In genomic region chr1:43472046-43472649, GRCm38 (mm10) we compare ENCODE assay signal across 17 mouse cellular contexts. TPM values are rescaled to one million over a fixed set of nuclear protein-coding genes. Genes with fewer than 3 reads are reported as not detected.
A peak's percentile ranks its signal among the peaks of the same experiment; 100 is the strongest.
DNase-seq lines count a peak whose midpoint lies in the region; ATAC-seq and TF ChIP-seq lines count a peak whose summit lies in the region.
"Had no signal": no experiment of that assay in that cellular context is flagged by ENCODE, and none has a peak within 500 bp of the region (broad histone marks: within the 10 kb centered on the region; RNA-seq: fewer than 3 reads in every experiment).

No protein-coding gene starts in this region.

- H3K4me2 ChIP-seq in lung, postnatal 0 days (replicated peaks; ENCODE audit: low read depth, low read length): no peak overlapping the region
- no peak overlapping the region for H3K4me2 ChIP-seq in stomach, embryonic 16.5 days (ENCODE audit: low read depth, low read length)
- H3K4me2 ChIP-seq: neural tube, embryonic 13.5 days had no signal

- no peaks in the 10 kb centered on the region for H3K9me3 ChIP-seq in lung, postnatal 0 days (ENCODE audit: low read length)
- H3K9me3 ChIP-seq in stomach, embryonic 16.5 days (replicated peaks; ENCODE audit: control insufficient read depth, low read length): no peaks in the 10 kb centered on the region
- H3K9me3 ChIP-seq: neural tube, embryonic 13.5 days had no signal

- no peak overlapping the region for H3K4me3 ChIP-seq in thymus, adult 2 months (ENCODE audit: control insufficient read depth, insufficient read depth, low read length)
- no peak overlapping the region for H3K4me3 ChIP-seq in lung, postnatal 0 days (ENCODE audit: low read depth, low read length)
- H3K4me3 ChIP-seq in stomach, embryonic 16.5 days (replicated peaks; ENCODE audit: low read length): no peak overlapping the region
- H3K4me3 ChIP-seq: layer of hippocampus, adult 2 months; neural tube, embryonic 13.5 days had no signal

- WGBS in thymus, adult 2 months: 50% methylated on average over 8 of the region's 8 CpGs
- WGBS in lung, postnatal 0 days: 49% methylated on average over 8 of the region's 8 CpGs
- 47% methylated on average over 8 of the region's 8 CpGs for WGBS in stomach, embryonic 16.5 days

- peak; percentile 10; the same call in 1 of the 2 replicates for TF ChIP-seq EP300 in lung, postnatal 0 days (IDR thresholded peaks at IDR 0.05)

- intact Hi-C loops in left cerebral cortex, postnatal 10 days (cut with DNase I): no loop called here

- TF ChIP-seq POLR2A in thymus, adult 2 months (IDR thresholded peaks at IDR 0.05; ENCODE audit: control insufficient read depth, extremely low read depth, insufficient read depth, low read length, poor library complexity): no peak

- peak overlapping the region; percentile 1; the same call in 1 of the 2 replicates for H3K27ac ChIP-seq in thymus, adult 2 months (ENCODE audit: control insufficient read depth, insufficient read depth, low read length)
- peak overlapping the region; percentile 54 for H3K27ac ChIP-seq in lung, postnatal 0 days (ENCODE audit: low read length)
- H3K27ac ChIP-seq in stomach, embryonic 16.5 days (ENCODE audit: low read length): peak overlapping the region; percentile 69
- H3K27ac ChIP-seq: liver, embryonic 14.5 days; neural tube, embryonic 13.5 days had no signal

- no peaks in the 10 kb centered on the region for H3K27me3 ChIP-seq in thymus, adult 2 months (ENCODE audit: control insufficient read depth, insufficient read depth, low read length)
- no peaks in the 10 kb centered on the region for H3K27me3 ChIP-seq in lung, postnatal 0 days (replicated peaks; ENCODE audit: insufficient read depth, low read length)
- H3K27me3 ChIP-seq in stomach, embryonic 16.5 days (ENCODE audit: control insufficient read depth, insufficient read depth, low read length): no peaks in the 10 kb centered on the region
- H3K27me3 ChIP-seq: neural tube, embryonic 13.5 days had no signal

- peaks cover 64% of the 10 kb centered on the region for H3K4me1 ChIP-seq in thymus, adult 2 months (replicated peaks; ENCODE audit: control insufficient read depth, insufficient read depth, low read length)
- H3K4me1 ChIP-seq in lung, postnatal 0 days (ENCODE audit: insufficient read depth, low read depth, low read length): peaks cover 23% of the 10 kb centered on the region; the same call in 1 of the 2 replicates
- peaks cover 46% of the 10 kb centered on the region for H3K4me1 ChIP-seq in stomach, embryonic 16.5 days (ENCODE audit: control insufficient read depth, insufficient read depth, low read length)

- H3K9ac ChIP-seq in lung, postnatal 0 days (replicated peaks; ENCODE audit: low read depth): no peak overlapping the region
- no peak overlapping the region for H3K9ac ChIP-seq in stomach, embryonic 16.5 days (ENCODE audit: low read length)
- H3K9ac ChIP-seq: liver, embryonic 14.5 days; neural tube, embryonic 13.5 days had no signal

- no peak for DNase-seq in thymus, adult 2 months
- no peak for DNase-seq in thymus, postnatal 0 days (ENCODE audit: low spot score)
- peak; percentile 59 for DNase-seq in induced T-regulatory cell, adult 2 months (ENCODE audit: low read depth)
- peak; percentile 89 for DNase-seq in lung, postnatal 0 days (ENCODE audit: low spot score)
- DNase-seq in kidney, adult 9 months: no peak
- no peak for DNase-seq in left cerebral cortex, postnatal 10 days (ENCODE audit: extremely low spot score in 1 of 2, low spot score in 2 of 2)
- no peak for DNase-seq in cerebellum, adult 8-10 months
- DNase-seq: adrenal gland, postnatal 25 days; heart, postnatal 14 days; kidney, adult 18-20 months; left cerebral cortex, postnatal 4 days; right cerebral cortex, adult 18-20 months had no signal

- no peaks in the 10 kb centered on the region for H3K36me3 ChIP-seq in thymus, adult 2 months (ENCODE audit: control insufficient read depth, insufficient read depth, low read length)
- no peaks in the 10 kb centered on the region for H3K36me3 ChIP-seq in lung, postnatal 0 days (ENCODE audit: insufficient read depth, low read length)
- H3K36me3 ChIP-seq in stomach, embryonic 16.5 days (ENCODE audit: control insufficient read depth, insufficient read depth, low read length): no peaks in the 10 kb centered on the region
- H3K36me3 ChIP-seq: neural tube, embryonic 13.5 days had no signal

- no peak for TF ChIP-seq CTCF in thymus, adult 2 months (IDR thresholded peaks at IDR 0.05; ENCODE audit: borderline replicate concordance, control insufficient read depth, extremely low read depth, insufficient read depth, low read length, poor library complexity)
- no peak for TF ChIP-seq CTCF in lung, postnatal 0 days (IDR thresholded peaks at IDR 0.05)

- peak; percentile 93 for ATAC-seq in lung, postnatal 0 days
- peak; percentile 86 for ATAC-seq in stomach, embryonic 16.5 days (ENCODE audit: insufficient read depth, low FRiP score)
- ATAC-seq: midbrain, embryonic 16.5 days had no signal

RNA-seq across cellular contexts. Expression of gene Nck2, which starts 27.8 kb away (rescaled TPM):
- 106 and 122 TPM in 2 replicates for polyA plus RNA-seq in thymus, adult 2 months (2012; rRNA removed)
- 85.5 and 103 TPM in 2 replicates for polyA plus RNA-seq in thymus, postnatal 0 days (2015; fragmentation: Nextera tagmentation; extraction: Ambion mirVana)
- 34.0 and 37.9 TPM in 2 replicates for polyA plus RNA-seq in lung, postnatal 0 days (2015; fragmentation: Nextera tagmentation; extraction: Ambion mirVana)
- polyA plus RNA-seq in stomach, embryonic 16.5 days (2015; fragmentation: Nextera tagmentation; extraction: Ambion mirVana): 34.1 and 36.3 TPM in 2 replicates
- total RNA-seq in left cerebral cortex, postnatal 10 days (2021): 10 to 100 TPM; 32.6 to 37.5 TPM

Comparison
In these comparisons a context has a peak if more than half of its experiments do, and no peak if none do; other contexts are left out.
1. DNase-seq: peak in induced T-regulatory cell, adult 2 months (single experiment) and lung, postnatal 0 days (single experiment); none in thymus, adult 2 months (single experiment), thymus, postnatal 0 days (single experiment), kidney, adult 9 months (single experiment), left cerebral cortex, postnatal 10 days (0 of 2) and cerebellum, adult 8-10 months (single experiment).
2. H3K27ac ChIP-seq: peak in every context shown above with its lines; median percentile 69 in stomach, embryonic 16.5 days; 54 in lung, postnatal 0 days; 1 in thymus, adult 2 months.